Mouse (Mus musculus): ENCODE results near the gene Kptn.

- no peak for TF ChIP-seq CTCF (IDR thresholded peaks at IDR 0.05; ENCODE audit: control insufficient read depth, insufficient read depth, low read length)
- TF ChIP-seq POLR2A (IDR thresholded peaks at IDR 0.05; ENCODE audit: borderline replicate concordance, control insufficient read depth, low read depth, low read length), result no peak
These were observed 48.8 kb upstream of the Kptn start for GRCm38 (mm10) chr7:16070846-16071245.
